Mouse (Mus musculus): ENCODE data around the gene Ccl17.

Ccl17 gene

GRCm38 (mm10) chr8:94810153-94810552 is at the start of gene Ccl17:
Gene Ccl17 (plus strand): TSS chr8:94810453.
- DNase-seq (ENCODE audit: low spot score in 2 of 2): no peak

- DNase-seq (ENCODE audit: low spot score in 2 of 2): no peak
These were observed 43.2 kb upstream of the Ccl17 start for GRCm38 (mm10) chr8:94767035-94767434.

DNA sequence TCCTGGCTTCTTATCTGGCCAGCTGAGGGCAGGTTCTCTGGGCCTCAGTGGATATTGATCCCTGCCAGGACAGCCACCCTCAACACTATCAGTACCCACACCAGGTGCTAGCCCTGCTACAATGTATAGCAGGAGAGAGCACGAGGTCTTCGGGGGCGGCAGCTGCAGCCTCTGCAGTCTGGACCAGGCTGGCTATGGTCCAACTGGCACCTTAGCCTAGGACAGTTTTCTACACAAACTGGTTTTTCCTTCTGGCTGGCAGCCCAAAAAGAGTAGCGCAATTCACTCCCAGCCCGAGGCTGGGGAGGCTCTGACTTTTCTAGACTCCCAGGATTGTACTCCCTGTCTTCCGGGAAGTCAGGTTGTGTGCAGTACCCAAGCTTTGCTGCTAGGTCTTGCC is 39.3 kb upstream of the Ccl17 start:
- no peak for DNase-seq (ENCODE audit: low spot score in 2 of 2)

GRCm38 (mm10) chr8:94771941-94772670 is 38.1 kb upstream of the Ccl17 start, which contains the start of gene Cx3cl1:
Gene Cx3cl1 (plus strand): TSS chr8:94772009.
- DNase-seq (ENCODE audit: low spot score in 2 of 2): peak in 1 of 2 experiments; percentile 10

DNA sequence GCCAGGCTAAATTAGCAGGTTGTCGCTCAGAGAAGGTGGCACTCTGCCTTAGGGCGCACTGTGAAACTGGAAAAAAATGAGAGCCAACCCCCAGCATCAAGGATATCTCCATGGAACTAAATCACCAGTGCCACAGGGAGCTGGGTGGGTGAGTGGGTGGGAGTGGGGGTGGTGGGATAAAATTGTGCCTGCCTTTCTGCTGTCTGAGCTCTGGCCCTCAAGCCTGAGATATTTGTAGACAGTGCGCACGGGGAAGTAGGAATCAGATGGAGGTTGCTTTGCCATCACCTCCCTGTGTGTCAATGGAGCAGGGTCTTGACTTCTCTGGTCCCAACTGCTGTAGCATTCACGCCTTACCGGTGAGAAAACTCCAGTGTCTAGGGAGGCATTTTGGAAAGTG is 37.2 kb upstream of the Ccl17 start:
- DNase-seq (ENCODE audit: low spot score in 2 of 2): no peak

GRCm38 (mm10) chr8:94773700-94774171 is 36.5 kb upstream of the Ccl17 start:
- DNase-seq (ENCODE audit: low spot score in 2 of 2): no peak

- DNase-seq (ENCODE audit: low spot score in 2 of 2): no peak
These were observed 35.7 kb upstream of the Ccl17 start for GRCm38 (mm10) chr8:94774601-94775000.

- DNase-seq (ENCODE audit: low spot score in 2 of 2): no peak
These were observed 33.9 kb upstream of the Ccl17 start for GRCm38 (mm10) chr8:94776346-94776745.

- DNase-seq (ENCODE audit: low spot score in 2 of 2): no peak
These were observed 32.2 kb upstream of the Ccl17 start for GRCm38 (mm10) chr8:94778036-94778435.

DNA sequence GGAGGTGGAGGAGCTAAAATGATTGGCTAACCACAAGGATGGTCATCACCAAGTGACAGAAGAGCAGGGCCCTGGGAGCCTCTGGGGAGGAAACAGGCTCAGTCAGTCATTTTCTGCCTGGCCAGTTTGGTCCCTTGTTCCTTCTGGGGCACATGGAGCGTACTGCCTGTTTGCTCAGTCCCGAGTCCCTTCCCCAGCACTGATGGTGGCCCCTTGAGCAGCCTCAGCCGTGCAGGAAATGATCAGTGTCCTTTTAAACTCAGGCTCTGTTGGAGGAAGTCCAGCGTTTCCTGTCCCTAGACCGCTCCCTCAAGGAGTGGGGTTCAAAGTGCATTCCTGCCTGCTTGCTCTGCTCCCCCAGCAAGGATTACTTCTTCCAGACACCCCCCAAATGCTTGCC is 31.8 kb upstream of the Ccl17 start:
- no peak for DNase-seq (ENCODE audit: low spot score in 2 of 2)

- DNase-seq (ENCODE audit: low spot score in 2 of 2): no peak
These were observed 31.2 kb upstream of the Ccl17 start for GRCm38 (mm10) chr8:94778895-94779533.

DNA sequence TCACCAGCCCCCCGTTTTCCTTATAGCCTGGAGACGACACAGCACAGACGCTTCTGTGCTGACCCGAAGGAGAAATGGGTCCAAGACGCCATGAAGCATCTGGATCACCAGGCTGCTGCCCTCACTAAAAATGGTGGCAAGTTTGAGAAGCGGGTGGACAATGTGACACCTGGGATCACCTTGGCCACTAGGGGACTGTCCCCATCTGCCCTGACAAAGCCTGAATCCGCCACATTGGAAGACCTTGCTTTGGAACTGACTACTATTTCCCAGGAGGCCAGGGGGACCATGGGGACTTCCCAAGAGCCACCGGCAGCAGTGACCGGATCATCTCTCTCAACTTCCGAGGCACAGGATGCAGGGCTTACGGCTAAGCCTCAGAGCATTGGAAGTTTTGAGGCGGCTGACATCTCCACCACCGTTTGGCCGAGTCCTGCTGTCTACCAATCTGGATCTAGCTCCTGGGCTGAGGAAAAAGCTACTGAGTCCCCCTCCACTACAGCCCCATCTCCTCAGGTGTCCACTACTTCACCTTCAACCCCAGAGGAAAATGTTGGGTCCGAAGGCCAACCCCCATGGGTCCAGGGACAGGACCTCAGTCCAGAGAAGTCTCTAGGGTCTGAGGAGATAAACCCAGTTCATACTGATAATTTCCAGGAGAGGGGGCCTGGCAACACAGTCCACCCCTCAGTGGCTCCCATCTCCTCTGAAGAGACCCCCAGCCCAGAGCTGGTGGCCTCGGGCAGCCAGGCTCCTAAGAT is 30.5 kb upstream of the Ccl17 start:
- DNase-seq (ENCODE audit: low spot score in 2 of 2): no peak

DNA sequence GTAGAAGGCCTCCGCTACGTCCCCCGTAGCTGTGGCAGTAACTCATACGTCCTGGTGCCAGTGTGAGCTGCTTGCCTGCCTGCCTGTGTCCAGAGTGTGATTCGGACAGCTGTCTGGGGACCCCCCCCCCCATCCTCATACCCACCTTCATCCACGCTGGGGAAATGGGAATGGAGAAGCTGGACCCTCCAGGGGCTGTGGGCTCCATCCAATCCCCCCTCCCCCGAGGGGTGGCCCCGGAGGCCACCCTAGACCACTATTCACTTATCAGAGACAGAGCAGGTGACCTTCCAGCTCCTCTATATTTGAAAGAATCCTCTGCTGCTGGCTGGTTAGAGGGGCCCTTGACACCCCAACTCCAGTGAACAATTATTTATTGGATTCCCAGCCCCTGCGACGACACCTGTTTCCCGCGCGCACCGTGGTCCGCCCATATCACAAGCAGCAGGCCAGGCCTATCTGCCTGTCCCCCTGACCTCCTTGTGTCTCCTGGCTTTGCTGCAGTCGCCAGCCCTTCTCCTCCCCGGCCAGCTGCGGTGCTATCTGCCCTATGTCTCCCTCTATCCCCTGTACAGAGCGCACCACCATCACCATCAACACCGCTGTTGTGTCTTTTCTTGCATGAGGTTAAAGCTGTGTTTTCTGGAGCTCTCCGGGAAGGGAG is 29.6 kb upstream of the Ccl17 start:
- no peak for DNase-seq (ENCODE audit: low spot score in 2 of 2)

GRCm38 (mm10) chr8:94781155-94781837 is 29.0 kb upstream of the Ccl17 start:
- no peak for DNase-seq (ENCODE audit: low spot score in 2 of 2)

DNA sequence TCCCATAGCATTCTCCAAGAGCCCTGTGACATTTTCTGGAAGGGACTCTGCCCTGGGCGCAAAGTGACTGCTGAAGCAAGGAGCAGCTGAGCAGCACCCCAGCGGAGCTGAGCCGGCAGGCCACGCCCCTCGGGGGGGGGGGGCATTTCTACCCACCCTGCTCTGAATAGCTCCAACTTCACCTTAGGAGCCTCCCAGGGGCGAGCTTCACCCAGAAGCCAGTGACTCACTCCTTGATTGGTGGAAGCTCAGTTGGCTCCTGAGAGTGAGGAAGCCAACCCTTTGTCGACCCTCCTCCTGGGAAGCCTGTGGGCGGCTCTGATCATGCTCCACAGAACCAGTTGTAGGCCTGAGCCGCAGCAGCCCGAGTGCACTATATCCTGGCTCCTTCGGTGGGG is 28.4 kb upstream of the Ccl17 start:
- DNase-seq (ENCODE audit: low spot score in 2 of 2): no peak

GRCm38 (mm10) chr8:94783890-94784289 is 26.4 kb upstream of the Ccl17 start:
- DNase-seq (ENCODE audit: low spot score in 2 of 2): no peak

DNA sequence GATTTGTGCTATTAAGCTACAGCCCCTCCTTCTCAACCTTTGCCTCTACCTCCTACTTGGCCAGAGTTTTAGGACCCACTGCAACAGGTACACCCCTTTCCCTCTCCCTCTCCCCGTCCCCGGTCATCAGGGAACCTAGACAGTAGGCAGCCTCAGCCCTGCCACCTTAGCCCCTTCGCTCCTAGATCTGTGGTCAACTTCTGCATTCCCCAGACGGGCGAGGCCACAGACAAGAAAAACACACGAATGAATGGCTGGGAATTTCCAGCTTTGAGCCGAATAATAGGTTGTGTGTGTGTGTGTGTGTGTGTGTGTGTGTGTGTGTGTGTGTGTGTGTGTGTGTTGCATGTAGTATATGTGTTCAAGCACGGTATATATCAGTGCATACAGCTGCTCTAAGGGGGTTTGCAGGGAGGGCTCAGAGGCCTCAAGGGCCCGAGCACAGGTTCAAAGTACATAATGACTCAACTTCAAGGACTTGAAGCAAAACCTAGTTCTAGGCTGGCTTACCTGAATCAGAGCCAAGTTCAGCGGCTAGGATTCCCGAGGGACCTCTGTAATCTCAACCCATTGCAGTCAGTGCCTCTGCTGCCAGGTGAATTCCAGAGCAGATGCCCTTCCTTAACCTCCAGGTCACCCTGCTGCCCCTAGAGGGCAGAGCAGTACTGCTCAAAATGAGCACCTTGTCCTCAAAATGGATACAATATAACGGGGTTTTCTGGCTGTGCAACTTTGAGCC is 24.8 kb upstream of the Ccl17 start:
- DNase-seq (ENCODE audit: low spot score in 2 of 2): peak in 1 of 2 experiments; percentile 26

DNA sequence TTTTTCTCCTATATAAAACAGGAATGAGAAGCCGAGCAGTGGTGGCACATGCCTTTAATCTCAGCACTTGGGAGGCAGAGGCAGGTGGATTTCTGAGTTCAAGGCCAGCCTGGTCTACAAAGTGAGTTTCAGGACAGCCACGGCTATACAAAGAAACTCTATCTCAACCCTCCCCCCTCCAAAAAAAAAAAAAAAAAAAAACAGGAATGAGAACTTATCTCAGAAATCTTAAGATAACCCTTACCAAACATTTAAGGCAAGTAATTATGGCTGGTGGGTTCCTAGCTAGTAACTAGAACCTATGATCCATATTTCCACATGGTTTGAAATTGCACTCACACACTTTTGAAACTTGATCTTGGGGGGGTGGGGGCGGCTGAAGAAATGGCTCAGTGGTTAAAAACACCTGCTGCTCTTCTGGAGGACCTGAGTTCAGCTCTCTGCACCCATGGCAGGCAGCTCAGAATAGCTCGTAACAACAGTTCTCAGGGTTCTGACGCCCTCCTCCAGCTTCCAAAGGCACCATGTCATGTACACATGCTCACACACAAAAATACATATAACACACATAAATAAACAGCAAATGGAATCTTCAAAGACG is 24.2 kb upstream of the Ccl17 start:
- DNase-seq (ENCODE audit: low spot score in 2 of 2): no peak

DNA sequence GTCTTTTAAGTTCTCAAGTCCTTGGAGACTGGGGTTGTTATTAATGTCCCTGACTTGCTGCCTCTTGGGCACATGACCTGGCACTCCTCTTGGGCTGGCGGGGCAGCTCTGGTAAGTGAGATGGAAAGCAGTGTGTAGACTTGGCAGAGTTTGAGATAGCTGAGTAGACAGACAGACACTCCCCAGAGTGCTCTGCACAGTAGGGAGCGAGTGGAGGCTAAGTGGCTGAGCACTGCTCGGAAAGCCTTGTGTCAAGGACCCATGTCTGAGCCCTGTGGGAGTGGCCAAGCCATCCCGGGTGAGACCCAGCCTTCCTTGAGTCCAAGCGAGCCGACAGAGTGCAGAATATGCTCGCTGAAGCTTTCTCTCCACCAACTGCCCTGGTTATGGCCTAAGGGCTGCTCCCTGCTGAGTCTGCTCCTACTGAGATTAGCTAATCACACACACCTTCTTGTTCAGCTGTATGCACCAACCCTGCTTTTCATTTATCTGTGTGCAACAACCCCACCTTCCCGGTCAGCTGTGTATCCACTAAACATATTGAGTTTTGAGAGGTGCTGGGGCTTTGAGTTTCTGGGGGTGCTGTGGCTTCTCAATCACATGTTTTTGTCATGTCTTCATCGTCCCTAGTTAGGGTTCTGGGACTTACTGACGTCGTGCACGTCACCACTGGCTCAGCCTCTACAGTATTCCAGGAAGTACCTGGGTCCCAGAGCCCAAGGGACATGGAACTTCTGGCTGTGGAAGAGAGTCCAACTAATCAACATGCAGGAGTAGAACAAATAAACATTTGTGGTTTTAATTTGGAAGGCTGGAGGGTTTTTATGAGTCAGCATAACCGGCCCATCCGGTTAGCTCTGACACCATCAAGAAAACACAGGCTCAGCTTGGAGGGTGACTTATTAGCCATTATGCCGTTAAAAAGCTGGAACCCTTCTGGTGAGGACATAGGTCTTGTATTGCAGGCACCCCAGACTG is 22.4 kb upstream of the Ccl17 start:
- no peak for DNase-seq (ENCODE audit: low spot score in 2 of 2)
